Mouse (Mus musculus): ENCODE results near the gene Dapl1.

Dapl1 gene

GRCm38 (mm10) chr2:59471051-59471948 is 13.2 kb upstream of the Dapl1 start:
- DNase-seq (ENCODE audit: extremely low read depth, low read depth) = no peak

GRCm38 (mm10) chr2:59474336-59474735 is 10.1 kb upstream of the Dapl1 start:
- no peak for DNase-seq (ENCODE audit: extremely low read depth, low read depth)

- no peak for DNase-seq (ENCODE audit: extremely low read depth, low read depth)
These were observed 627 bp downstream of the Dapl1 start for GRCm38 (mm10) chr2:59485080-59485479.

- DNase-seq (ENCODE audit: extremely low read depth, low read depth) = no peak
These were observed 1.2 kb downstream of the Dapl1 start for GRCm38 (mm10) chr2:59485657-59486056.

- DNase-seq (ENCODE audit: extremely low read depth, low read depth) = no peak
These were observed 1.9 kb downstream of the Dapl1 start for GRCm38 (mm10) chr2:59486196-59486845.

- DNase-seq (ENCODE audit: extremely low read depth, low read depth) = no peak
These were observed 3.8 kb downstream of the Dapl1 start for GRCm38 (mm10) chr2:59488235-59488634.

GRCm38 (mm10) chr2:59490353-59490752 is 5.9 kb downstream of the Dapl1 start:
- DNase-seq (ENCODE audit: extremely low read depth, low read depth) = no peak

- no peak for DNase-seq (ENCODE audit: extremely low read depth, low read depth)
These were observed 9.1 kb downstream of the Dapl1 start for GRCm38 (mm10) chr2:59493445-59494085.

- DNase-seq (ENCODE audit: extremely low read depth, low read depth) = no peak
These were observed 14.7 kb downstream of the Dapl1 start for GRCm38 (mm10) chr2:59499146-59499545.

GRCm38 (mm10) chr2:59499717-59500116 is 15.3 kb downstream of the Dapl1 start:
- DNase-seq (ENCODE audit: extremely low read depth, low read depth) = no peak

- DNase-seq (ENCODE audit: extremely low read depth, low read depth) = no peak
These were observed 24.6 kb downstream of the Dapl1 start for GRCm38 (mm10) chr2:59509061-59509460.

GRCm38 (mm10) chr2:59510416-59510815 is 26.0 kb downstream of the Dapl1 start:
- DNase-seq (ENCODE audit: extremely low read depth, low read depth) = no peak

GRCm38 (mm10) chr2:59510882-59511281 is 26.4 kb downstream of the Dapl1 start:
- DNase-seq (ENCODE audit: extremely low read depth, low read depth) = no peak

GRCm38 (mm10) chr2:59520663-59521062 is 36.2 kb downstream of the Dapl1 start:
- no peak for DNase-seq (ENCODE audit: extremely low read depth, low read depth)

- DNase-seq (ENCODE audit: extremely low read depth, low read depth) = peak; percentile 31
These were observed 37.7 kb downstream of the Dapl1 start for GRCm38 (mm10) chr2:59522079-59522684.

GRCm38 (mm10) chr2:59523526-59523925 is 39.1 kb downstream of the Dapl1 start:
- no peak for DNase-seq (ENCODE audit: extremely low read depth, low read depth)

GRCm38 (mm10) chr2:59526893-59527292 is 42.4 kb downstream of the Dapl1 start:
- no peak for DNase-seq (ENCODE audit: extremely low read depth, low read depth)

GRCm38 (mm10) chr2:59529574-59530080 is 45.2 kb downstream of the Dapl1 start:
- DNase-seq (ENCODE audit: extremely low read depth, low read depth) = no peak

GRCm38 (mm10) chr2:59530811-59531210 is 46.4 kb downstream of the Dapl1 start:
- DNase-seq (ENCODE audit: extremely low read depth, low read depth) = no peak

GRCm38 (mm10) chr2:59532999-59533398 is 48.5 kb downstream of the Dapl1 start:
- DNase-seq (ENCODE audit: extremely low read depth, low read depth) = no peak

GRCm38 (mm10) chr2:59533504-59533903 is 49.1 kb downstream of the Dapl1 start:
- no peak for DNase-seq (ENCODE audit: extremely low read depth, low read depth)
